Mouse (Mus musculus) G1E (cell line): ENCODE results near the gene Trim40. TPM values are rescaled to one million over a fixed set of nuclear protein-coding genes. Genes with fewer than 3 reads are reported as not detected.

Source experiments
- ATAC-seq: 2 replicates; pipeline ENCODE4 v1.8.0; 2016; ENCODE audit warnings: mild to moderate bottlenecking; ENCODE audit not compliant: insufficient number of reproducible peaks, poor library complexity, low FRiP score, severe bottlenecking; ENCODE audit errors: extremely low read depth
- DNase-seq: peaks from one replicate; pipeline ENCODE4 v3.0.0; 2012; ENCODE audit warnings: low spot score
- H3K27me3 ChIP-seq: 2 replicates; pipeline ENCODE4 v1.6.1; 2012; ENCODE audit warnings: mild to moderate bottlenecking, low read length, inconsistent platforms; ENCODE audit not compliant: insufficient read depth
- H3K36me3 ChIP-seq: replicated peaks from 2 replicates; pipeline ENCODE3; 2012; ENCODE audit warnings: mild to moderate bottlenecking, inconsistent platforms
- H3K4me1 ChIP-seq: 2 replicates; pipeline ENCODE4 v1.6.1; 2012; ENCODE audit warnings: low read depth, low read length, inconsistent platforms, mixed read lengths; ENCODE audit not compliant: insufficient read depth
- H3K4me3 ChIP-seq: 2 replicates; pipeline ENCODE4 v1.5.1; 2012; ENCODE audit warnings: low read depth, mild to moderate bottlenecking, inconsistent platforms, low read length, moderate library complexity, mixed read lengths
- H3K9me3 ChIP-seq: replicated peaks from 2 replicates; pipeline ENCODE4 v1.6.1; 2012; ENCODE audit warnings: inconsistent platforms
- CTCF ChIP-seq: IDR thresholded peaks from 2 replicates; pipeline ENCODE4 v1.5.1; 2012; ENCODE audit warnings: low read depth, low read length, inconsistent platforms, mixed read lengths
- GATA1 ChIP-seq: IDR thresholded peaks from 2 replicates; pipeline ENCODE4 v1.6.1; 2012; ENCODE audit warnings: borderline replicate concordance, low read length, inconsistent platforms, mixed read lengths
- GATA2 ChIP-seq: IDR thresholded peaks from 2 replicates; pipeline ENCODE4 v1.6.1; 2012; ENCODE audit warnings: low read depth, low read length, inconsistent platforms, borderline replicate concordance
- POLR2AphosphoS5 ChIP-seq: IDR thresholded peaks from 2 replicates; pipeline ENCODE4 v1.6.1; 2012; ENCODE audit warnings: low read depth, low read length, inconsistent platforms; ENCODE audit not compliant: insufficient replicate concordance
- TAL1 ChIP-seq: conservative IDR thresholded peaks from 2 replicates; pipeline ENCODE4 v1.6.1; 2012; ENCODE audit warnings: low read depth, low read length, inconsistent platforms, mixed read lengths
- polyA plus RNA-seq: library from polyadenylated mRNA; stranded (reverse); fragments of >175 nt; gene quantifications from 2 replicates; pipeline ENCODE4 v1.2.3, GENCODE M21; 2012
- total RNA-seq, 2 experiments: library from RNA; stranded (forward) in 1 of 2; stranded (reverse) in 1 of 2; fragments of 200-1000 nt in 1 of 2; fragments of >200 nt in 1 of 2; fragmentation: Nextera tagmentation in 1 of 2; gene quantifications; 2 replicates each; pipeline ENCODE4 v1.2.3; 2014 to 2017

Trim40 gene
- total RNA-seq (2014; fragmentation: Nextera tagmentation), result not detected in 2 replicates
- total RNA-seq (2017), result 0.12 TPM in 1 of 2 replicates, not detected in the other
- polyA plus RNA-seq, result not detected in 2 replicates

- H3K27me3 ChIP-seq, result peaks cover 11% of the 10 kb centered on the region
Observed at GRCm38 (mm10) chr17:36890073-36890903, at the start of gene Trim40. Trim40 (minus strand) TSS chr17:36890123.

GRCm38 (mm10) chr17:36938056-36938455 is 48.1 kb upstream of the Trim40 start:
- H3K27me3 ChIP-seq, result peaks cover 26% of the 10 kb centered on the region
- H3K4me3 ChIP-seq, result no peak overlapping the region
- no peak for TF ChIP-seq CTCF
- no peak for TF ChIP-seq GATA1
- no peak for TF ChIP-seq POLR2AphosphoS5
- TF ChIP-seq TAL1, result no peak
- no peak for TF ChIP-seq GATA2
- H3K36me3 ChIP-seq, result no peaks in the 10 kb centered on the region
- no peak for DNase-seq
- ATAC-seq, result no peak
- no peaks in the 10 kb centered on the region for H3K9me3 ChIP-seq
- H3K4me1 ChIP-seq, result 0 out of 2 replicates have a peak, but pooled peaks cover 3% of the 10 kb centered on the region

More at GRCm38 (mm10) chr17:36890073-36890903, at the start of gene Trim40:
- no peak within 1 kb of the TSS for H3K4me3 ChIP-seq
- no peaks in the 10 kb centered on the region for H3K9me3 ChIP-seq
- H3K36me3 ChIP-seq, result no peaks in the 10 kb centered on the region
- no peaks in the 10 kb centered on the region for H3K4me1 ChIP-seq
- DNase-seq (no peak), ATAC-seq (no peak)
- TF ChIP-seq CTCF (no peak), GATA2 (no peak), GATA1 (no peak), TAL1 (no peak), POLR2AphosphoS5 (no peak)

GRCm38 (mm10) chr17:36931806-36932205 is 41.9 kb upstream of the Trim40 start:
- Histone ChIP-seq H3K4me1 (no peaks in the 10 kb centered on the region), H3K27me3 (peaks cover 6% of the 10 kb centered on the region), H3K9me3 (no peaks in the 10 kb centered on the region), H3K4me3 (no peak overlapping the region), H3K36me3 (no peaks in the 10 kb centered on the region)
- no peak for ATAC-seq
- TF ChIP-seq TAL1 (no peak), CTCF (no peak), POLR2AphosphoS5 (no peak), GATA2 (no peak), GATA1 (no peak)
- DNase-seq, result no peak

GRCm38 (mm10) chr17:36931130-36931529 is 41.2 kb upstream of the Trim40 start:
- Histone ChIP-seq H3K4me1 (no peaks in the 10 kb centered on the region), H3K27me3 (peaks cover 3% of the 10 kb centered on the region), H3K9me3 (no peaks in the 10 kb centered on the region), H3K36me3 (no peaks in the 10 kb centered on the region), H3K4me3 (no peak overlapping the region)
- no peak for DNase-seq
- no peak for ATAC-seq
- TF ChIP-seq GATA1, result no peak
- no peak for TF ChIP-seq TAL1
- TF ChIP-seq GATA2, result no peak
- no peak for TF ChIP-seq CTCF
- no peak for TF ChIP-seq POLR2AphosphoS5

DNA sequence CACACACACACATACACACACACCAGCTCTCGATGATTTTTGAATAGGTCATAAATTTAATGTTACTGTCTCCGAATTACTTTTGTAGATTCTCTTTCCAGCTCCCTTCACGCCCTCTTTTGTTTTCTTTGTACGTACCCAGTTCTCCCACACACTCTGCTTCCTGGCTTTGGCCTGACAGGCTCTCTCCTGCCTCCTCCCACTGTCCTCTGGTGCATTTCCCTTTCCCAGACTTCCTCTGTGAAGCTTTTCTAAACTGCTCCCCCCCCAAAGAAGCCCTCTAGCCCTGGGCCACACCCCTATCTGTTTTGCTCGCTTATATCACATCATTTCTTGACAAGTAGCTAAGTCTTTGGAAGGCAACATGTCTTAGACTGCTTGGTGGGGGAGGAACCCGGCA is 40.3 kb upstream of the Trim40 start:
- TF ChIP-seq TAL1 (no peak), CTCF (no peak), POLR2AphosphoS5 (no peak), GATA2 (no peak), GATA1 (no peak)
- no peaks in the 10 kb centered on the region for H3K9me3 ChIP-seq
- no peak overlapping the region for H3K4me3 ChIP-seq
- DNase-seq (no peak), ATAC-seq (no peak)
- no peaks in the 10 kb centered on the region for H3K4me1 ChIP-seq
- H3K36me3 ChIP-seq, result no peaks in the 10 kb centered on the region
- peaks cover 3% of the 10 kb centered on the region; the same call in 1 of the 2 replicates for H3K27me3 ChIP-seq

GRCm38 (mm10) chr17:36929236-36929932 is 39.5 kb upstream of the Trim40 start:
- no peak for TF ChIP-seq TAL1
- TF ChIP-seq POLR2AphosphoS5, result no peak
- no peak for TF ChIP-seq CTCF
- TF ChIP-seq GATA2, result no peak
- DNase-seq (no peak), ATAC-seq (no peak)
- Histone ChIP-seq H3K4me3 (no peak overlapping the region), H3K36me3 (no peaks in the 10 kb centered on the region), H3K27me3 (peaks cover 3% of the 10 kb centered on the region; the same call in 1 of the 2 replicates), H3K4me1 (no peaks in the 10 kb centered on the region), H3K9me3 (no peaks in the 10 kb centered on the region)
